Mouse (Mus musculus) erythroid progenitor cell, adult 5-6 weeks (primary cell): ENCODE measurements around the gene Tbc1d9b. TPM values are rescaled to one million over a fixed set of nuclear protein-coding genes. Genes with fewer than 3 reads are reported as not detected.

ENCODE experiments used
- ATAC-seq: replicated peaks from 2 replicates; pipeline ENCODE4 v1.8.0; 2016; ENCODE audit warnings: moderate number of reproducible peaks, mild to moderate bottlenecking, moderate TSS enrichment, inconsistent platforms; ENCODE audit not compliant: poor library complexity, low FRiP score, severe bottlenecking
- total RNA-seq, 2 experiments: library from RNA; stranded (forward) in 1 of 2; stranded (reverse) in 1 of 2; fragments of 150-400 nt in 1 of 2; fragments of 186-747, 209-891 nt in 1 of 2; gene quantifications; 2 replicates each; pipeline versions ENCODE4 v1.2.3 to v1.2.4; 2015 to 2017; ENCODE audit warnings: low replicate concordance in 2 of 2

Tbc1d9b gene
- total RNA-seq, 2 experiments from 2014 or later: 6.2 to 16.3 TPM

DNA sequence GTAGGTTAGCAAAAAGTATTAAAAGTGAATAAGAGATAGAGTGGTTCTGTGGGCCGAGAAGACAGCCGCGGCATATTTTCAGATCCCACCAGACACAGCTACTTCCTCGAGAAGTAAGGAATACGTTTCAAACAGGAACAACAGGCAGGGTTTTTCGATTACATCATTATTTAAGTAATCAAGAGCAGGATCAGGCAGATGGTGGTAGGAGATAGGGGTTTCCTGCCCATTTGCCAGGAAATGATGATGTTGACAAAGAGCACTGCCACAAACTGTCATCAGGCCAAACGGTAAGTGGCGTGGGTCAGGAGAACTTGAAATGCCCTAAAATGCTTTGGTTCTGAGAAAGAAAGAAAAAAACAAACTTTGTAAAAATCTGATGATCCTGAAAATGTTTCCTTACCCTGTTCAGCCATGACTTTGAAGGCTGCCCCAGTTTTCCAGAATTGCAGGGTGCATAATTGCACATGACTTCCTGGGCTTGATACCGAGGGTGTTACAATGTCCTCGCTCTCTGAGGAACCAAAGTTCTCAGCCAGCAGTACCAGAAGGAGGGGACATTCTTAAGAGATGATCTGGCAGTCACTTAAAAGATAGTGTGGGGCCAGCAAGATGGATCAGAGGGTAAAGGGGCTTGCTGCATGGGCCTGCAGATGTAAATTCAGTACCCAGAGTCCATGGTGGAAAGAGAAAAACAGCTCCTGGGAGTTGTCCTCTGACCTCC, 3.1 kb downstream of the Tbc1d9b start:
- no peak for ATAC-seq

DNA sequence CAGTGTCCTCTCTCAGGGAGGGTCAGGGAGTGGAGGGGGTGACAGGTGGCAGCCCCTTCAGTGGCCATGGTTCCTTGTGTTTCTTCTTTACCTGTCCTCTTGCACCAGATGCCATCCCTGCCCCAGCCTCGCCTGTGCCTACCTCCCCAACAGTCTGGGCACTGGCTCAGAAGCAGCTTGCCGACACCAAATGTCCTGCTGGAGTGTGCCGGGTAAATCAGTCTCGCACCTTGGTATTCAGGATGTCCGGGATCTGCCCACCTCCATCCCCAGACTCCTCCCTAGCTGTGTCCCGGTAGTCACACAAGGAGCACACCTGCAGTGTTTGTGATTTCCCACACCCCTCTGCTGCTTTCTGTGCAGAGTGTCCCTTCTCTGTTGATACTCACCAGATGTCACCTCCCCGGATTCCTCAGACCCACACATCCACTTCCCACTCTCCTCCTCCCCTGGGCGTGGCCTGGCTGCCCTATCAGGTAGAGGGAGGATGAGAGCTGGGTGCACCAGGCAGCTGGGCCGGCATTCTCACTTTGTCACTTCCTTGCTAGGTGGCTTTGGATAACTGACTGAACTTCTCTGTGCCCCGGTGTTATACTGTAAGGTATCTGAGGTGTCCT, 7.1 kb downstream of the Tbc1d9b start:
- 0 out of 2 replicates have a peak, but pooled peaks have one; percentile 27 for ATAC-seq

- no peak for ATAC-seq
Measured at GRCm38 (mm10) chr11:50139571-50139970, 8.4 kb downstream of the Tbc1d9b start.

GRCm38 (mm10) chr11:50145529-50145928, 14.3 kb downstream of the Tbc1d9b start:
- ATAC-seq: no peak

DNA sequence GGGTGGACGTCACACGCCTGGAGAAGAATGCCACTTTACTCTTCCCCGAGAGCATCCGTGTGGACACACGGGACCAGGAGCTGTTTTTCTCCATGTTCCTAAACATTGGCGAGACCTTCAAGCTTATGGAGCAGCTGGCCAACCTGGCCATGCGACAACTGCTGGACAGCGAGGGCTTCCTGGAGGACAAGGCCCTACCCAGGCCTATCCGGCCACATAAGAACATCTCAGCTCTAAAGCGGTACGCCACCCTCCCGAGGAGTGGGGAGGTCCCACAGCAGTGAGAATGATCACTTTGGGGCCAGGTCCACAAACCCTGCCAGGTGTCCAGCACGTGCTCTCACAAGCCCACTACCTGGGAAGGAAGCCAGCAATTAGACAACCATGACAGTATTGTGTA, 14.9 kb downstream of the Tbc1d9b start:
- no peak for ATAC-seq

GRCm38 (mm10) chr11:50147267-50147957, 16.2 kb downstream of the Tbc1d9b start:
- no peak for ATAC-seq

DNA sequence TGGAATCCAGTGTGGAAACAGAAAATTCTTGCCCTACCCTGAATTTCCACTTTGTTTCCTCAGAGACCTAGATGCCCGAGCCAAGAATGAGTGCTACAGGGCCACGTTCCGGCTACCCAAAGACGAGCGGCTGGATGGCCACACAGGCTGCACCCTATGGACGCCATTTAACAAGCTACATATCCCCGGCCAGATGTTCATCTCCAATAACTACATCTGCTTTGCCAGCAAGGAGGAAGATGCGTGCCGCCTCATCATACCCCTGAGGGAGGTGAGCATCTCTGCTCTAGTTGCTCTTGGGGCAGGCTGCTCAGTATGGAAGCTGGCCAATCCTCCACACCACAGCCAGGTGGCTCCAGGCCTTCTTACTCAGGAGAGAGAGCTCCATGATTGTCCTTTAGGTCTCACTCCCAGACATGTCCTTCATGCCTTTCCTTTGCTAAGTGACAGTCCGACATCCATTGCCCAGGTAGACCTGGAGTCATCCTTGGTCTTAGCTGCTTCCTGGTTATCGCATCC, 16.8 kb downstream of the Tbc1d9b start:
- ATAC-seq: no peak

DNA sequence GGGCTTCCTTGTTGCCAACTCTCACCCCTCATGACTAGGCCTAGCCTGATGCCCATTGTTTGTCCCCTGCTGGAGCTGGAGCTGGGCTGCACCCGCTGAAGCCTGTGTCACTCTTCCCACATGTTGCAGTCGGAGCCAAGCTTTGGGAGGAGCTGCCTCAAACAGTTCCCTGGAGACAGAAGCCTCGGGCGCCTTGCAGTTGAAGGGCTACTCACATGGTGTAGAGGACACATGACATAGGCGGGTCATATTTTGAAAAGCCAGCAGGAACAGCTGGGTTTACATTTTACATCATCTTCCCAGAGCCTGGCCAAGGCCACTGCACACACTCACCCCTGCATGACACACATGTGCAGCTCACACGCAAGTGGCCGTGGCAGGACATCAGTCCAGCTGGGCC, 18.0 kb downstream of the Tbc1d9b start:
- no peak for ATAC-seq

DNA sequence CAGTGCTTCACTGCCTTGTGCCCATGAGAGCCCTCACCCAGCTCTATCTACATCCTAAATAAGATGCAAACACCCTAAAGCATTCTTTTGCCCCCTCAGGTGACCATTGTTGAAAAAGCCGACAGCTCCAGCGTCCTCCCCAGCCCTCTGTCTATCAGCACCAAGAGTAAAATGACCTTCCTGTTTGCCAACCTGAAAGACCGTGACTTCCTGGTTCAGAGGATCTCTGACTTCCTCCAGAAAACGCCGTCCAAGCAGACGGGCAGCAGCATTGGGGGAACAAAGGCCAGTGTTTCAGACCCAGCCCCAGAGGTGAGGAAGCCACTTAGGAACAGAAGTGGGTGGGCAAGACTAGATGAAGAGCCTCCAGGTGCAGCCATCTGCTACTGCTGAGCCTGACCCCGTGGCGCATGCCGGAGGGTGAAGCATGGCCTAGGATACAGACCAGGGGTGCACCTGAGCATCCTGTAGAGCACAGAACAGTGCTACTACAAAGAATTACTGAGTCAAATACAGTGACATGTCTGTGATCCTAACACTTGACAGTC, 18.5 kb downstream of the Tbc1d9b start:
- no peak for ATAC-seq

GRCm38 (mm10) chr11:50151374-50151773, 20.2 kb downstream of the Tbc1d9b start:
- no peak for ATAC-seq

DNA sequence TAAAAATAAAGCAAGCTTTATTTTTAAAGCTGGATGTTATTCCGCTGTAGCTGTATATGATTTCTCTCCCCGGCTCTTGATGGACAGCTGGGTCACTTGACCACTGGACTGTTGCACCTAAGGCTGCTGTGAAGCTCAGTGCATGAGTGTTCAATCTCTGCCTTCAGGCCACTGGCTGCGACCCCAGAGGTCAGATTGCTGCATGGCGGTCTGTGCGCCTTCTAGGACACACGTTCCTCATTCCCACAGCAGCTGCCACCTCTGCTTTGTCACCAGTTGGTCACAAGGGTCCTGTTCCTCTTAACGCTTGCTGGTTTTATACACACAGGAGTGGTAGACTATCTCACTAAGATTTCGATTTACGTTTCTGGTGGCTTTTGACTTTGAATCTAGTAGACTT, 23.0 kb downstream of the Tbc1d9b start:
- no peak for ATAC-seq

DNA sequence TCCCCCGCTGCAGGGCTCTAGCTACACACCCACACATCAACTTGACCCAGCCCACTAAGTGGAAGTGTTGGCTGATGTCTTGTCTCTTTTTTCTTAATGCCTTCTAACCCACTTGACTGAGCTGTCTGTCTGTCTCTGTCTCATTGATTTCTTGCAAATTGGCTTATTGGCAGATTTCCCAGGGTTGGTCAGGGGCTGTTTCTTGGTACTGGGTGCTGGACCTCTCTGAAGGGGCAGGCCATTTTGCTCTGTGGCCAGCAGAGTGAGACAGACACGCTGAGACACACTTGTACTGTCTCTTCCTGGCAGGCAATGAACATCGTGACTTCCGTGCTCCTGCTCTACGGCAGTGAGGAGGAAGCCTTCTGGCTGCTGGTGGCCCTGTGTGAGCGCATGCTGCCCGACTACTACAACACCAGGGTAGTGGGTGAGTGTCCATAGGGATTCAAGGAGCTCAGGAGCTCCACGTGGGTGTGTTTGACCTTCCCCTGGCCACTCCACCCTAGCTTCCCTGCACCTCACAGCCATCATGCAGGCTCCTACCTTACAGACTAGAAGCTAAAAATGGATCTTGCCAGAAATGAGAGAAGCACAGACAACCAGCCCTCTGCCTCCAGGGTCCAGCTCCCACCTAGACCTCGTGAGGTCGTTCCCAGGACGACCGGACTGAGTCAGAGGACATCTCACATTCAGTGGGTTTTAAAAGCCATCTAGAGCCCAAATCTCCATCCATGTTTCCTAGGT, 23.8 kb downstream of the Tbc1d9b start:
- ATAC-seq: no peak

DNA sequence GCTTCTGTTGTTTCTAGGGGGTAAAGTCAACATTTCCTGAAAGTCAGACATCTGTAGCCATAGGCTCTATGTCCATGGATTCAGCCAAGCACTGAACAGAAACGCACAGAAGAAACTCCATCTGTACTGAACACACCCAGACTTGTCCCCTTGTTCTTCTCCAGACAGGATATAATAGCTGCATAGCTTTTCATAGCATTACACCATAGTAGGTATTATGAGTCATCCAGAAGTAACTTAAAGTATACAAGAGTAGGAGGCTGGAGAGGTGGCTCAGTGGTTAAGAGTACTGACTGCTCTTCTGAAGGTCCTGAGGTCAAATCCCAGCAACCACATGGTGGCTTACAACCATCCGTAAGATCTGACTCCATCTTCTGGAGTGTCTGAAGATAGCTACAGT, 24.6 kb downstream of the Tbc1d9b start:
- no peak for ATAC-seq

DNA sequence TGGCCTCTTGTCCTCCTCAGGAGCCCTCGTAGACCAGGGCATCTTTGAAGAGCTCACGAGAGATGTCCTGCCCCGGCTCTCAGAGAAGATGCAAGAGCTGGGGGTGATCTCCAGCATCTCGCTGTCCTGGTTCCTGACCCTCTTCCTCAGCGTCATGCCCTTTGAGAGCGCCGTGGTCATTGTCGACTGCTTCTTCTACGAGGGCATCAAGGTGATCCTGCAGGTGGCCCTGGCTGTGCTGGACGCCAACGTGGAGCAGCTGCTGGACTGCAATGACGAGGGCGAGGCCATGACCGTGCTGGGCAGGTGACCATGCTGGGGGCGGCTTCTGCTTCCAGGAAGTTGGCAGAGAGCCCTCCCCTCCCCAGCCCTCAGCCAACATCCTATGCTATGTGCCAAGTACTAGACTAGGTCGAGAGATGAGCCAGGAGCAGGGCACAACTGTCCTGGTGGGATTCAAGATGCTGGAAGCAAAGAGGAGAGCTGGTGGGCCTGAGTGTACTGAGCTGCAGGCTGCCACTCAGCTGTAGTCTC, 25.6 kb downstream of the Tbc1d9b start:
- ATAC-seq: no peak

DNA sequence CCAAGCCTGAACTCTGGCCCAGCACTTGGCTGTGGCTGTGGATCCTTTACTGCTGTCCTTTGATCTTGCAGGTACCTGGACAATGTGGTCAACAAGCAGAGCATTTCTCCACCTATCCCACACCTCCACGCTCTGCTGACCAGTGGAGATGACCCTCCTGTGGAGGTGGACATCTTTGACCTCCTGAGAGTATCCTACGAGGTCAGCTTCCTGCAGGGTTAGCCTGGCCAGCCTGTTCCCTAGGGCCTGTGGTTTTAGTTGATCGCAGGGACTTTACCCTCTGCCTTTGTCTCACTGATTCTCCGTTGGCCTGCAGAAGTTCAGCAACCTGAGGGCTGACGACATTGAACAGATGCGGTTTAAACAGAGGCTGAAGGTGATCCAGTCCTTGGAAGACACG, 27.1 kb downstream of the Tbc1d9b start:
- no peak for ATAC-seq

GRCm38 (mm10) chr11:50159347-50159746, 28.2 kb downstream of the Tbc1d9b start:
- ATAC-seq: no peak

DNA sequence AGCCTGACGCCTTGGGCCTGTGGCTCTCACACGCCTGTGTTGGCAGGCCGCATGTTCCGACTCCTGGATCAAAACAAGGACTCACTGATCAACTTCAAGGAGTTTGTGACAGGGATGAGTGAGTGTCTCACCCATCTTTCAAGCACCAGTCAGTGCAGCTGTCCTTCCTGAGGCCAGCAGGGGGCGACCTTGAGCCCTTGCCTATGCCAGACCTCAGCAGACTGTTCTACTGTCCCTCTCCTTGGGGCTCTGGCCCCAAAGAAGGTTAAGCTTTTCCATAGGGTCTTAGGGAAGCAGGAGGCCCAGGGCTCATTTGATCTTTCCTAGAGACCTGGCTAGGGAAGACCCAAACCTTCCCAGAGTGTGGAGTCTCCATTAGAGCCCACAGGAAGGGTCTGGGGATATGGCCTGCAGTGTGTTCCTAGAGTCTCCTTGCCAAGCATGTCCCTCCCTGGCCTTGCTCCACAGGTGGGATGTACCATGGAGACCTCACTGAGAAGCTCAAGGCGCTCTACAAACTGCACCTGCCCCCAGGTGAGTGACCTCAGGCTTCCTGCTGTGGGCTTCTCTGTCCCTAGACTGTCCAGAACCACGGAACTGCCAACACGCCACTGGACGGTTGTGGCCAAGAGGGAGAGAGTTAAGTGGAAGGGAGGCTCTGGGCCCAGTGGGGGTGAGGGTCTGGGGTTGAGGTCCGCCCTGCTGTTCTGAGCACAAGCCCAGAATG, 30.5 kb downstream of the Tbc1d9b start:
- peak; percentile 85 for ATAC-seq

GRCm38 (mm10) chr11:50162338-50163050, 31.3 kb downstream of the Tbc1d9b start:
- no peak for ATAC-seq
